ENCODE assay signal across 23 mouse cellular contexts in the genomic region with DNA sequence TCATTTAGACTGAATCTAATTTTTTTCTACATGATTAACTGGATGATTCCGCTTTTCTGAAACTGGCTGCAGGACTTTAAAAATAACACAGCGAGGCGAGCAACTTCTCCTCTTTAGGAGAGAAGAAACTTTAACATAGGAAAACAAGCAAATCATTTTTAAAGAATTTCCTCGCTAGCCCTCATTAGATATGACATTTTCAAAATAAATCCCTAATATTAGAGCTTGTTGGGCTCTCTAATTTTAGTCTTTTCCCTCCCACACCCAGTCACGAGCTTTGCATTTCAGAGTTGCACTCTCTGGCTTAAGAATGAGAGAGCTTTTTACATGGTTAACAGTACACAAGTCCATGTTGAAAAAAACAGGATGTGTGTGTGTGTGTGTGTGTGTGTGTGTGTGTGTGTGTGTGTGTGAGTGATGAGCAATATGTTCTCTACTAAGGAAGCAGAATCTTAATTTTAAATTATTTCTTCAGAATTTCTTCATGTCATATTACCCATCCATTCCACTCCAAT.
"Had no signal": no experiment of that assay in that cellular context is flagged by ENCODE, and none has a peak within 500 bp of the region (broad histone marks: within the 10 kb centered on the region; RNA-seq: fewer than 3 reads in every experiment).

No protein-coding gene starts in this region.

- DNase-seq: kidney, adult 2 months; kidney, postnatal 25 days; liver, postnatal 0 days; lung, embryonic 14.5 days; retina, postnatal 1 day; right cerebral cortex, postnatal 4 days; thymus, adult 2 months; thymus, postnatal 14 days; thymus, postnatal 4 days had no signal

- ATAC-seq: intestine, postnatal 0 days; liver, postnatal 0 days; lung, postnatal 0 days; midbrain, embryonic 13.5 days; midbrain, embryonic 16.5 days had no signal

- H3K9ac ChIP-seq: limb, embryonic 12.5 days; limb, embryonic 15.5 days; liver, embryonic 14.5 days; liver, postnatal 0 days; lung, embryonic 14.5 days; midbrain, embryonic 13.5 days; neural tube, embryonic 13.5 days had no signal

- H3K27me3 ChIP-seq: limb, embryonic 12.5 days; limb, embryonic 15.5 days; midbrain, embryonic 13.5 days; neural tube, embryonic 13.5 days had no signal

- H3K4me3 ChIP-seq: limb, embryonic 12.5 days; limb, embryonic 15.5 days; midbrain, embryonic 10.5 days; midbrain, embryonic 13.5 days; myocyte; neural tube, embryonic 13.5 days had no signal

- H3K9me3 ChIP-seq: limb, embryonic 12.5 days; limb, embryonic 15.5 days; midbrain, embryonic 10.5 days; midbrain, embryonic 13.5 days; neural tube, embryonic 13.5 days had no signal

- H3K4me1 ChIP-seq: limb, embryonic 12.5 days; limb, embryonic 15.5 days; midbrain, embryonic 10.5 days; midbrain, embryonic 13.5 days; neural tube, embryonic 13.5 days had no signal

- H3K4me2 ChIP-seq: limb, embryonic 12.5 days; limb, embryonic 15.5 days; liver, embryonic 11.5 days; lung, embryonic 14.5 days; midbrain, embryonic 13.5 days; neural tube, embryonic 13.5 days had no signal

- H3K27ac ChIP-seq: kidney, postnatal 0 days; limb, embryonic 12.5 days; limb, embryonic 15.5 days; liver, embryonic 14.5 days; macrophage; midbrain, embryonic 10.5 days; midbrain, embryonic 13.5 days; neural tube, embryonic 13.5 days; stomach, postnatal 0 days had no signal

- H3K36me3 ChIP-seq: limb, embryonic 12.5 days; limb, embryonic 15.5 days; midbrain, embryonic 10.5 days; midbrain, embryonic 13.5 days; neural tube, embryonic 13.5 days had no signal
